Mouse (Mus musculus) midbrain, embryonic 15.5 days (tissue): ENCODE data around the gene Cnot1. TPM values are rescaled to one million over a fixed set of nuclear protein-coding genes. Genes with fewer than 3 reads are reported as not detected.

Experiments
- ATAC-seq: fragments of 200-750 bp; cut with Nextera tagmentation; replicated peaks from 2 replicates; pipeline ENCODE4 v1.8.0; 2017; ENCODE audit warnings: moderate TSS enrichment
- H3K27ac ChIP-seq: fragments of 300-500 bp; sonication (generic); 2 replicates; pipeline ENCODE4 v1.5.1; 2015; ENCODE audit warnings: mild to moderate bottlenecking, inconsistent platforms
- H3K27me3 ChIP-seq: fragments of 300-500 bp; sonication (generic); replicated peaks from 2 replicates; pipeline ENCODE4 v1.6.1; 2015; ENCODE audit warnings: inconsistent platforms
- H3K36me3 ChIP-seq: fragments of 300-500 bp; sonication (generic); replicated peaks from 2 replicates; pipeline ENCODE4 v1.6.1; 2015; ENCODE audit warnings: inconsistent platforms
- H3K4me1 ChIP-seq: fragments of 300-500 bp; sonication (generic); 2 replicates; pipeline ENCODE4 v1.6.1; 2015; ENCODE audit warnings: inconsistent platforms
- H3K4me2 ChIP-seq: fragments of 300-500 bp; sonication (generic); 2 replicates; pipeline ENCODE4 v1.6.1; 2015; ENCODE audit warnings: inconsistent platforms, mild to moderate bottlenecking, moderate library complexity
- H3K4me3 ChIP-seq: fragments of 300-500 bp; sonication (generic); 2 replicates; pipeline ENCODE4 v1.5.1; 2015; ENCODE audit warnings: mild to moderate bottlenecking, inconsistent platforms
- H3K9ac ChIP-seq: fragments of 300-500 bp; sonication (generic); 2 replicates; pipeline ENCODE4 v1.6.1; 2015; ENCODE audit warnings: mild to moderate bottlenecking, inconsistent platforms
- H3K9me3 ChIP-seq: fragments of 300-500 bp; sonication (generic); 2 replicates; pipeline ENCODE4 v1.6.1; 2016; ENCODE audit warnings: inconsistent platforms
- WGBS: fragments of 180-500 bp; shearing (Covaris S2); methylation state at CpG from one replicate; pipeline ENCODE4 v1.1.7; 2015; ENCODE audit warnings: mixed read lengths; 5-methylcytosine and 5-hydroxymethylcytosine counted together
- polyA plus RNA-seq: library from polyadenylated mRNA; unstranded; fragments of >200 nt; fragmentation: Nextera tagmentation; extraction: Ambion mirVana; gene quantifications from 2 replicates; pipeline ENCODE4 v1.2.1, GENCODE M21; 2015

Gene Cnot1
- polyA plus RNA-seq, 1 experiment from 2014 or later, result 48.8 TPM

DNA sequence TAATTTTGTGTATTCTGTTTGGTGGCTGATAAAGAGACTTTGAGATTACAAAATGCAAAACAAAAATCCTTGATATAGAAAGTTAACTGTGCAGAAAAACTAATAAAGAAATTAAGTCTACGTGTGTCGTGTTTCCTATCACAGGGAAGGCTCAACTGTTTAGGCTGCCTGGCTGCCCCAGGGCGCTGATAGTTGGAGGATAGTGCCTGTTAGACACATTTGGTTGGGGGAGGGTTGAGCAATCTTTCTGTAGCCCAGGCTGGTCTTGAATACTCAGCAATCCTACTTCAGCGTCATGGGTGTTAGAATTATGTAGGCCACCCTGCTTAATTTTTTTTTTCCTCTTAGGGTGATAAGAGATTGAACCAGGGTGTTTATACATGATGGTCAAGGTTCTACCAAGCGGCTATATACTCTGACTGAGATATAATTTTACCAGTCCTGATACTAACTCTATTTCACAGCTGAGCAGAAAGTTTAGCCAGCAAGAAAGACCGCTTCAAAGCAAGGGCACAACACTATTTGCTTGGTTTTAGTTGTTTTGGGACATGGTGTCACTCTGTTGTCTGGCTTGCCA, 92.3 kb downstream of the Cnot1 start:
- 88% methylated on average over 6 of the region's 6 CpGs for WGBS
- Histone ChIP-seq H3K27me3 (no peaks in the 10 kb centered on the region), H3K36me3 (peaks cover 37% of the 10 kb centered on the region), H3K9ac (no peak overlapping the region; the same call in 1 of the 2 replicates), H3K4me2 (peak overlapping the region; percentile 86), H3K27ac (peak overlapping the region; percentile 80; the same call in 1 of the 2 replicates), H3K4me3 (peak overlapping the region; percentile 87; the same call in 1 of the 2 replicates), H3K4me1 (peaks cover 18% of the 10 kb centered on the region), H3K9me3 (no peaks in the 10 kb centered on the region)
- ATAC-seq, result no peak

DNA sequence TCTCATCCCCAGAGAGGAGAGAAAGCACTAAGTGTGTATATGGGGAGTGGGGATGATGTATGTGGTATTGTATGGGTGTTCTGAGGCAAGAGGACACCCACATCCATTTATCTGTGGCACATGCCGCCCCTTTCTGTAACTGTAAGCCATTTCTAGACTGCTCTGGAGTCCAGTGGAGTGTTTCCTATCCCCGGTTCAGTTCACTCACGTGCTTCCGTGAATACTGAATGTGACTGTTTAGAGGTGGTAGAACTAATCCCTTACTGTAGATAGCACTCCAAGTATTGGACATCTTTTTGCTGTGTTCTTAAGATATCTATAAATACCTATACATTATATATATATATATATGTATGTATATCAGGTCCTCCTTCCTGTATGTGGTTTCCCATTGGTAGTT, 92.9 kb downstream of the Cnot1 start:
- Histone ChIP-seq H3K4me3 (no peak overlapping the region), H3K4me2 (no peak overlapping the region), H3K36me3 (peaks cover 37% of the 10 kb centered on the region), H3K9me3 (no peaks in the 10 kb centered on the region), H3K9ac (no peak overlapping the region), H3K27ac (no peak overlapping the region), H3K27me3 (no peaks in the 10 kb centered on the region), H3K4me1 (peaks cover 18% of the 10 kb centered on the region)
- 94% methylated on average over 4 of the region's 4 CpGs for WGBS
- no peak for ATAC-seq

DNA sequence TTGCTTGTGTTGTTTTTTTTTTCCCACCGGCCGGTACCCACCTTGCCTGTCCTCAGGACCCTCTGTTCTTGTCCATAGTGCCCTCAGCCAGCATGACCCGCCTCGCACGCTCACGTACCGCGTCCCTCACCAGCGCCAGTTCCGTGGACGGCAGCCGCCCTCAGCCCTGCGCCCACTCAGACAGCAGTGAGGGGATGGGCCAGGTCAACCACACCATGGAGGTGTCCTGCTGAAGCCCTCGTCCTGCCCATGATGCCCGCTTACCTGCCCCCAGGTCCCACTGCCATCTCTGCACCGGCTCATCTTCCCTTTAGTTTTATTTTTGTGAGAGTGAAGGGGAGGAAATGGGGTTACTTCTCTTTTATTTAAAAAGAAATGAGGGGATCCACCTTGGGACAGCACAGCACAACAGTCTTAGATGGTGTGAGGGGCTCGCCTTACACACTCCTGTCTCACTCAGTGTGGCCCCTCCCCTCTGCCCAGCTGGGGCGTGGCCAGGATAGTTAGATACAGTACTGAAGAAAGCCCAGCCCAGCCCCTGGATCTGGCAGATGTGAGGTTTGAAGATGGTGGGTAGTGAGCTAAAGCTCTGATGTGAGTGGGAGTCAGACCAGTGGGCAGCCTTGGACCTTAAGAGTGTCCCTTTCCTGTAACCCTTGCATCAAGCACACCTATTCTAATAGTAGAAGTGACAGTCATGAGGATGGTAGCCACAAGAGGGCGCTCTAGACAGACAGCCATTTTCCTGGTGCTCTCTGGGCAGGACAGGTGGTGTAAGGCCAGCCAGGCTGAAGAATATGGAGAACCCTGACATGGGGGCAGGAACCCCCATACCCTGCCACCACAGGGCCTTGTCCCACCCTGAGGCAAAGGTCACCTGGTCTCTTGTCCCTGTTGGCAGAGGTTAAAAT, 93.9 kb downstream of the Cnot1 start:
- Histone ChIP-seq H3K27ac (no peak overlapping the region), H3K9ac (no peak overlapping the region), H3K27me3 (no peaks in the 10 kb centered on the region), H3K36me3 (peaks cover 39% of the 10 kb centered on the region), H3K4me2 (no peak overlapping the region), H3K4me3 (no peak overlapping the region), H3K9me3 (no peaks in the 10 kb centered on the region), H3K4me1 (peaks cover 18% of the 10 kb centered on the region)
- WGBS, result 82% methylated on average over 19 of the region's 19 CpGs
- no peak for ATAC-seq

DNA sequence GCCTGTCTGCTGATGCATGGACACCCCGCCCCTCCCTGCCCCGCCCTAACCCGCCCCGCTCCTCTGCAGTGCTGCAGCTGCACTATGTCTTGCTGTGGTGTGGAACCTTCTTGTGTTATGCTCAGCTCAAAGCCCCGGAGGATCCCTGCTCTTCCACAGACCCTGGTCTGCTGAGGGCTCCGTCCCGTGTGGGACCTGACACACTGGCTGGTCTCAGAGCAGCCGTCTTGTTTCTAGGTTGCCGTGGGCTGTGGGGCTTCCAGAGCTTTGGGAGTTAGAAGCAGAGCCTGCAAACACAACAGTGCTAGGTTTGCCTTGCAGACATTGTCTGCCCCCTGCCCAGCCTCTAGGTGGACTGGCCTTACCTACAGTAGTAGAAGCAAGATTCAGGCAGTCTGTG, 94.9 kb downstream of the Cnot1 start:
- Histone ChIP-seq H3K36me3 (peaks cover 41% of the 10 kb centered on the region), H3K9ac (no peak overlapping the region), H3K4me2 (no peak overlapping the region), H3K9me3 (no peaks in the 10 kb centered on the region), H3K27ac (no peak overlapping the region), H3K4me1 (peaks cover 18% of the 10 kb centered on the region), H3K4me3 (no peak overlapping the region), H3K27me3 (no peaks in the 10 kb centered on the region)
- WGBS, result 87% methylated on average over 9 of the region's 9 CpGs
- no peak for ATAC-seq

DNA sequence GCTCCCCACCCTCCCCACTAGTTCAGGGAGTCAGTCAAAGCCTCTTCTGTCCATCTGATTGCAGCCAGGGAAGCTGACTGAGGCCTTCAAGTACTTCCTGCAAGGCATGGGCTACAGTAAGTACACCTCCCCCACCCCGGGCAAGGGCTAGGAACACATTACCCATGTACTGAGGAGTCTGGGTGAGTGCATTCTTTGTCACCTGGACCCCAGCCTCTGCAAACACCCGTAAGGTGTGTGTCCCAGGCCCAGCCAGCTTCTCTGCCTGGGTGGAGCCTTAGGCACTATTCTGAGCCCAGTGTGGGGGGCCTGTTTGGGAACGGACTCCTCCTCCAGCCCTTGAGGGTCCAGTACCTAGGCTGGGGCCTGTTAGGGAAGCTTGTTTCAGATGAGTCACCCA, 96.2 kb downstream of the Cnot1 start:
- no peak for ATAC-seq
- Histone ChIP-seq H3K9me3 (no peaks in the 10 kb centered on the region), H3K27ac (no peak overlapping the region), H3K4me1 (peaks cover 6% of the 10 kb centered on the region), H3K4me3 (no peak overlapping the region), H3K36me3 (peaks cover 55% of the 10 kb centered on the region), H3K9ac (no peak overlapping the region), H3K27me3 (no peaks in the 10 kb centered on the region), H3K4me2 (no peak overlapping the region)
- 75% methylated on average over 3 of the region's 3 CpGs for WGBS

DNA sequence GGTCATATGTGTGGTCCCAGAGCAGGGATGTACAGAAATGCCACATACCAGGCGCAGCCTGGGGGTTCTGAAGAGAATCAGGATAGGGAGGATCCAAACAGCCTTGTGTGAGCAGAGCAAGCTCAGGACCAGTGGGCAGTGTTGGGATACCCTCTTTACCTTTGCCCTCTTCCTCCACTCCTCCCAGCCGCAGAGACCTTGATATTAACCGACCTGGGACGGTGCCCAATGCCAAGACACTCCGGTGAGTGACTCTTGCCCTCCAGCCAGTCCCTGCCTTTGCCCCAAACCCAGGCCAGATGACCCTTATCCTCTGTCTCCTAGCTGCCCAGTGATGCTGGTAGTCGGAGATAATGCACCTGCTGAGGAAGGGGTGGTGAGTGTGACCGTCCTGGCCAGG, 97.7 kb downstream of the Cnot1 start:
- H3K36me3 ChIP-seq, result peaks cover 56% of the 10 kb centered on the region
- 88% methylated on average over 7 of the region's 7 CpGs for WGBS
- H3K9me3 ChIP-seq, result no peaks in the 10 kb centered on the region
- no peaks in the 10 kb centered on the region for H3K27me3 ChIP-seq
- no peak overlapping the region for H3K4me3 ChIP-seq
- H3K27ac ChIP-seq, result no peak overlapping the region
- H3K4me1 ChIP-seq, result peaks cover 13% of the 10 kb centered on the region
- no peak for ATAC-seq
- no peak overlapping the region for H3K4me2 ChIP-seq
- H3K9ac ChIP-seq, result no peak overlapping the region

DNA sequence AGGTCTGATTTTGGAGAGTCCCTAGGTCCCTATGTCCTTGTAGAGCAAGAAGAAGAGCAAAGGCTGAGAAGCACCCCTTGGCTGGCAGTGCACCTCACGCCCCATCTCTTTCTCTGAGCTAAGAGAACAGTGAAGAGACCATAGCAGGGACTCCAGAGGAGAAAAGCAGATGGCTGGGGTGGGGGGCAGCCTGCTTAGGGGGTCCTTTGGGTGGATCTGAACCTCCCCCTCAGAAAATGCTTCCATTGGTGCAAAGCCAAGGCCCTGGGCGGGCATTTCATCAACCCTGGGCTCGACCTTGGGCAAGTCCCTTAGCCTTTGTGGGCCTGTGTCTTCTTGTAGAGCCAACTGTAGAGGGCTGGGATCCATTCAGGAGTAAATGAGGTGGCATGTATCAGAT, 102.7 kb downstream of the Cnot1 start:
- 93% methylated on average over 3 of the region's 3 CpGs for WGBS
- H3K9me3 ChIP-seq, result no peaks in the 10 kb centered on the region
- no peak for ATAC-seq
- H3K4me3 ChIP-seq, result peak overlapping the region; percentile 84
- peaks cover 34% of the 10 kb centered on the region for H3K36me3 ChIP-seq
- H3K9ac ChIP-seq, result peak overlapping the region; percentile 90
- peak overlapping the region; percentile 85; the same call in 1 of the 2 replicates for H3K27ac ChIP-seq
- H3K27me3 ChIP-seq, result no peaks in the 10 kb centered on the region
- H3K4me1 ChIP-seq, result peaks cover 54% of the 10 kb centered on the region
- H3K4me2 ChIP-seq, result peak overlapping the region; percentile 86

DNA sequence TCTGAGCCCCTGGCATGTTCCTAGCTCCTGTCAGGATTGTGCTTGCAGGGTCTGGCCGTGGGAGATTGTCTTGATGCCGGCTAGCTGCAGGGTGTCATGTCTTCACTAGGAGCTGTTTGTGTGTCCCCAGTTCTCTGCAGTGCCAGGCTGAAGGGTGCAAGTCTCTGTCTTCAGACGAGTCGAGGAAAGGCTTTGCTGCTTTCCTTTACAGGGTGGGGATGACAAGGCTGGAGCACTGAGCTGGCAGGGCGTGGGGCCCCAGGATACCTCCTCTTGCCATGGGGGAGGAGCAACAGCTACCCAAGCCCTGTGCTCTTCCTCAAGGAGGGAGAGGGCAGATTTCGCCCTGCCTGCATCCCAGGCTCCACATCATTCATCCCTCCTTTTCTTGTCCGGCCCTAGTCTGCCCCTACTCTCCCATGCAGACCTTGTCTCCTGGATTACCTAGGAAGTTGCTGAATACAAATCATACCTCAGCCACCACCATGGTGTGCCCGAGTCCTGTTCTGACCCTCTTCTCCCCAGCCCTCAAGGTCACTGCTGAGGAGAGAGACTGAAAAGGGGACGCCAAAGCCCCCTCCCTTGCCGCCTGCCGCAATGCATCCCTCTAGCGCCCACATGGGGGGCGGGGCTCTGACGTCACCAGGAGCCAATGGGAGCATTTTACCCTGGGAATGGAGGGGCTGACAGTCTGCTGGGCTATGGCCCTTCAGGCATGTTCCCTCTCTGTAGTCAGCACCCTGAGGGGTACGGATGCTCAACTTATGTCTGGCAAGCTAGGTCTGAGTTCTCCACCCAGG, 103.6 kb downstream of the Cnot1 start:
- H3K27ac ChIP-seq, result peak overlapping the region; percentile 85
- peaks cover 25% of the 10 kb centered on the region for H3K36me3 ChIP-seq
- peak overlapping the region; percentile 86 for H3K4me2 ChIP-seq
- no peaks in the 10 kb centered on the region for H3K9me3 ChIP-seq
- peak; percentile 31 for ATAC-seq
- H3K4me3 ChIP-seq, result peak overlapping the region; percentile 84
- H3K9ac ChIP-seq, result peak overlapping the region; percentile 90
- no peaks in the 10 kb centered on the region for H3K27me3 ChIP-seq
- WGBS, result 2% methylated on average over 15 of the region's 15 CpGs
- H3K4me1 ChIP-seq, result peaks cover 58% of the 10 kb centered on the region

DNA sequence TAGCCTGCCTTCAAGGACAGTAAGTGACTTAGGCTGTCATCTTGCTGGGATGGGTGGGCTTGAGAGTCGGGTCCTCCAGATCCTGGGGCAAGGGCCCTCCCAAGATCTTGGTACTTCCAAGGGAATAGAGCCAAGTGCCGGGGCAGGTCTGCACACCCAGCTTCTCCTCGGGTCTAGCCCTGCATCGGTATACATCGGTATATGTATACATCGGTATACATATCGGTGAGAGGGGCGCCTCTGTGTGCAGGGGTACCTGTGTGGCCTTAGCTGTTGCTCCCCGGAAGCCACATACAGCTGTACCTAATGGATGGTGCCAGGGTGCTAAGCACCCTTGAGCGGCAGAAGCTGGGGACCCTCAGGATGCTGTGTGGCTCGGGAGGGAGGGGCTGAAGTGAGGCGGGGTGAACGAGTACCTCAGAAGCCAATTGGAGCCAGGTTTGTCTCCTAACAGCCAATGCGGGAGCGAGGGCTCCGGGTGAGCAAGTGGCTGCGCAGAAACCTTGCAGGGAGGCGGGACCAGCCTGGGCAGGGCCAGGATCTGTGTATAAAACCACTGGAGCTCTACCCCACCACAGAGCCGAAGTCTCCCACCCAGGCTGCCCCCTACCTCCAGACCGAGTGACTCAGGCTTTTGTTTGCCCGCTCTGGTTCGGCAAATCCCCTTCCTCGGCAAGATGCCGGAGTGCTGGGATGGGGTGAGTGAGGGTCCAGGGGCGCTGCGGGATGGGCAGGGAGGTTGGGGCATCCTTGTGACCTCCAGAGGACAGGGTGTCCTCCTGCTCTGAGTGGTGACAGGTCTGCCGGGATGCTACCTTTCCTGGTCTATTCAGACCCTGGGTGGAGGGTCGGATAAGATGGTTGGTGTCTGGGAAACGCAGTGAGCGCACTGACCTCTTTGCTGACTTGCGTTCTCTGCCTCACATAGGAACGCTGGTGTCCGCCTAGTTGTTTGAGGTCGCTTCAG, 104.5 kb downstream of the Cnot1 start:
- peaks cover 3% of the 10 kb centered on the region; the same call in 1 of the 2 replicates for H3K27me3 ChIP-seq
- H3K9me3 ChIP-seq, result no peaks in the 10 kb centered on the region
- H3K4me3 ChIP-seq, result peak overlapping the region; percentile 84
- peaks cover 58% of the 10 kb centered on the region for H3K4me1 ChIP-seq
- WGBS, result under 1% methylated on average over 34 of the region's 34 CpGs
- peak; percentile 94 for ATAC-seq
- peak overlapping the region; percentile 85 for H3K27ac ChIP-seq
- peak overlapping the region; percentile 90 for H3K9ac ChIP-seq
- peak overlapping the region; percentile 86 for H3K4me2 ChIP-seq
- peaks cover 18% of the 10 kb centered on the region for H3K36me3 ChIP-seq

DNA sequence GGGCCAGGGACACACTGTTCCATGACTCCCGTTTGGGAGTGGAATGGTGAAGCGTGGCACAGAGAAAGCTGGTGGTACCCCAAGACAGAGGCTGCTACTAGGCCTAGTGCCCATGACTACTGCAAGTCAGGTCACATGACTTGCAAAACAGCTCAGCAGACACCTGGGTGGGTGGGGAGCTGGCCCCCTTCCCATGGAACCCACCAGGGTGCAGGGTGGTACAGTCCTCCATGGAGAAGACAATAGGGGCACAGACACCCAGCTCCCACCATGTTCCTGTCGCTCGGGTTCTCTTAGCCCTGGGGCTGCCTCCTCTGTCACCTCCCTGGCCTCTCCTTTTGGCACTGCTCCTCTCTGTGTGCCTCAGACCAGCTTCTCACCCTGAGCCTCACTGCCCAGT, 105.5 kb downstream of the Cnot1 start:
- Histone ChIP-seq H3K4me1 (peaks cover 66% of the 10 kb centered on the region), H3K9me3 (no peaks in the 10 kb centered on the region), H3K27me3 (peaks cover 8% of the 10 kb centered on the region), H3K27ac (no peak overlapping the region), H3K36me3 (peaks cover 9% of the 10 kb centered on the region; the same call in 1 of the 2 replicates), H3K4me2 (peak overlapping the region; percentile 86), H3K9ac (no peak overlapping the region), H3K4me3 (no peak overlapping the region)
- WGBS, result 85% methylated on average over 4 of the region's 4 CpGs
- no peak for ATAC-seq

DNA sequence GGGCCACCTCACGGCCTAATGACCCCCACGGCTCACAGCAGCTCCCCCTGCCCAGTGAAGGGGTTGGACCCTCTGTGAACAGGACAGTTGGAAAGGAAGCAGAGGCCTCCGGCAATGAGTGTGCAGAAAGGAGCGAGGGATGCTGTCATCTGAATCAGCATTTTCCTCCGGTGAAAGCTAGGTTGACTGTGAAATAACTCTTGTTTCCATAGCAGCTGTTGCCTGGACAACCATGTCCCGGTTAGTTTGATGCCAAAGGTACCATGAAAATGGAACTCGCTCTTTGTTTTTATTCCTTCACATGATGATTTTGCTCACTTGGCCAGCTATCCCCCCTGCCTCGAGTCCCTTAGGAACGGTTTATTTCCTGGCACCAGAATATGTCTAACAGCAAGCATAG, 107.0 kb downstream of the Cnot1 start:
- 25% methylated on average over 9 of the region's 9 CpGs for WGBS
- Histone ChIP-seq H3K4me2 (peak overlapping the region; percentile 37), H3K27ac (peak overlapping the region; percentile 81), H3K4me3 (no peak overlapping the region), H3K4me1 (peaks cover 62% of the 10 kb centered on the region), H3K27me3 (peaks cover 8% of the 10 kb centered on the region), H3K9me3 (no peaks in the 10 kb centered on the region), H3K36me3 (no peaks in the 10 kb centered on the region), H3K9ac (no peak overlapping the region; the same call in 1 of the 2 replicates)
- ATAC-seq, result 0 out of 2 replicates have a peak, but pooled peaks have one; percentile 0
